Mouse (Mus musculus): ENCODE measurements around the gene Foxc2. TPM values are rescaled to one million over a fixed set of nuclear protein-coding genes. Genes with fewer than 3 reads are reported as not detected.

Gene Foxc2
- polyA plus RNA-seq, 1 experiment from 2014 or later: 1.7 TPM

Small RNA genes within 50 kb of the gene (microRNA-seq; reads per million reads assigned to microRNA genes)
- gene Gm27530: not detected

Other genes with a start within 250 kb of the Foxc2 start
- 0.91 and 1.1 TPM in 2 replicates for gene Foxf1, start 31.8 kb upstream of the Foxc2 start, polyA plus RNA-seq (2015; fragmentation: Nextera tagmentation; extraction: Ambion mirVana)
- 51.8 and 60.0 TPM in 2 replicates for gene Mthfsd, start 7.8 kb upstream of the Foxc2 start, polyA plus RNA-seq (2015; fragmentation: Nextera tagmentation; extraction: Ambion mirVana)
- 0.15 TPM in 1 of 2 replicates, not detected in the other for gene Foxl1, start 11.8 kb downstream of the Foxc2 start, polyA plus RNA-seq (2015; fragmentation: Nextera tagmentation; extraction: Ambion mirVana)